ENCODE assay signal across 8 mouse cellular contexts in genomic region chr10:120124801-120125464, GRCm38 (mm10). TPM values are rescaled to one million over a fixed set of nuclear protein-coding genes. Genes with fewer than 3 reads are reported as not detected.
DNase-seq lines count a peak whose midpoint lies in the region; ATAC-seq and TF ChIP-seq lines count a peak whose summit lies in the region.
"Had no signal": no experiment of that assay in that cellular context is flagged by ENCODE, and none has a peak within 500 bp of the region (broad histone marks: within the 10 kb centered on the region; RNA-seq: fewer than 3 reads in every experiment).

No protein-coding gene starts in this region.

- ATAC-seq in forebrain, embryonic 11.5 days (replicated peaks; ENCODE audit: low FRiP score) = 0 out of 2 replicates have a peak, but pooled peaks have one; percentile 60

- TF ChIP-seq POLR2A in small intestine, adult 2 months (IDR thresholded peaks at IDR 0.05; ENCODE audit: low read depth, low read length) = no peak

- H3K9me3 ChIP-seq in forebrain, embryonic 11.5 days (ENCODE audit: control insufficient read depth, low read length) = no peaks in the 10 kb centered on the region

- H3K4me3 ChIP-seq in forebrain, embryonic 11.5 days (ENCODE audit: low read depth, low read length) = no peak overlapping the region
- H3K4me3 ChIP-seq in small intestine, adult 2 months (ENCODE audit: low read depth, low read length) = no peak overlapping the region
- H3K4me3 ChIP-seq: myocyte had no signal

- 51% methylated on average over 7 of the region's 7 CpGs for WGBS in forebrain, embryonic 11.5 days
- WGBS in small intestine, adult 2 months = 47% methylated on average over 7 of the region's 7 CpGs

- H3K4me1 ChIP-seq in forebrain, embryonic 11.5 days (replicated peaks; ENCODE audit: control insufficient read depth, insufficient read depth, low read length) = no peaks in the 10 kb centered on the region
- H3K4me1 ChIP-seq in small intestine, adult 2 months (ENCODE audit: control insufficient read depth, insufficient read depth, insufficient read length, low read length) = no peaks in the 10 kb centered on the region

- peak; percentile 91 for DNase-seq in MN1 (ENCODE audit: low spot score)
- DNase-seq in brain, embryonic 18.5 days (ENCODE audit: low read depth, low spot score) = peak; percentile 56
- peak; percentile 88 for DNase-seq in forebrain, embryonic 11.5 days (ENCODE audit: low spot score)
- peak; percentile 93 for DNase-seq in heart, postnatal 4 days
- DNase-seq in layer of hippocampus, postnatal 36 days = peak; percentile 77 to 84
- DNase-seq in lung, postnatal 4 days = peak; percentile 73 to 87

- no peak overlapping the region for H3K27ac ChIP-seq in forebrain, embryonic 11.5 days (ENCODE audit: low read depth, low read length)
- no peak overlapping the region for H3K27ac ChIP-seq in small intestine, adult 2 months (ENCODE audit: insufficient read depth, low read depth, low read length)

- H3K9ac ChIP-seq in forebrain, embryonic 11.5 days (ENCODE audit: low read length) = no peak overlapping the region

- H3K27me3 ChIP-seq in forebrain, embryonic 11.5 days (ENCODE audit: control insufficient read depth, insufficient read depth, low read length) = no peaks in the 10 kb centered on the region
- no peaks in the 10 kb centered on the region for H3K27me3 ChIP-seq in small intestine, adult 2 months (ENCODE audit: control insufficient read depth, insufficient read depth, low read length)

- peak; percentile 80; the same call in 1 of the 2 replicates for TF ChIP-seq CTCF in small intestine, adult 2 months (IDR thresholded peaks at IDR 0.05; ENCODE audit: extremely low read depth, insufficient read length, insufficient replicate concordance, low read depth, low read length)

- no peak overlapping the region for H3K4me2 ChIP-seq in forebrain, embryonic 11.5 days (ENCODE audit: low read depth, low read length, severe bottlenecking)

- H3K36me3 ChIP-seq in forebrain, embryonic 11.5 days (ENCODE audit: control insufficient read depth, insufficient read depth, low read length) = no peaks in the 10 kb centered on the region
- H3K36me3 ChIP-seq in small intestine, adult 2 months (ENCODE audit: control insufficient read depth, insufficient read depth, low read length) = no peaks in the 10 kb centered on the region

RNA-seq across cellular contexts. Expression of gene Helb, which starts 12.1 kb away (rescaled TPM):
- polyA plus RNA-seq in forebrain, embryonic 11.5 days (2014; fragmentation: Nextera tagmentation; extraction: Ambion mirVana) = 4.8 and 5.2 TPM in 2 replicates
- total RNA-seq in heart, postnatal 4 days (2021) = 10 to 100 TPM; 10.5 to 11.7 TPM
- 1 to 10 TPM; 3.8 to 4.2 TPM for total RNA-seq in layer of hippocampus, postnatal 36 days (2021)
- polyA plus RNA-seq in small intestine, adult 2 months (2012; rRNA removed) = 2.3 and 4.4 TPM in 2 replicates
